In genomic region chr2:150674900-150675299, GRCm38 (mm10) we compare ENCODE assay signal across 8 mouse cellular contexts. TPM values are rescaled to one million over a fixed set of nuclear protein-coding genes. Genes with fewer than 3 reads are reported as not detected.
DNase-seq lines count a peak whose midpoint lies in the region; ATAC-seq and TF ChIP-seq lines count a peak whose summit lies in the region.

No protein-coding gene starts in this region.

- no peak overlapping the region for H3K27ac ChIP-seq in cerebellum, adult 2 months (ENCODE audit: insufficient read depth, low read length)
- H3K27ac ChIP-seq in forebrain, embryonic 16.5 days (ENCODE audit: low read length), result no peak overlapping the region
- no peak overlapping the region for H3K27ac ChIP-seq in limb, embryonic 10.5 days
- no peak overlapping the region for H3K27ac ChIP-seq in midbrain, embryonic 13.5 days

- 0% methylated on average over 2 of the region's 2 CpGs for WGBS in cerebellum, adult 2 months
- 6% methylated on average over 2 of the region's 2 CpGs for WGBS in forebrain, embryonic 16.5 days
- WGBS in limb, embryonic 10.5 days, result 8% methylated on average over 2 of the region's 2 CpGs
- 1% methylated on average over 2 of the region's 2 CpGs for WGBS in midbrain, embryonic 13.5 days

- no peak for TF ChIP-seq POLR2A in cerebellum, adult 2 months (IDR thresholded peaks at IDR 0.05; ENCODE audit: borderline replicate concordance, insufficient read depth, low read length)

- peak; percentile 57; the same call in 1 of the 2 replicates for TF ChIP-seq CTCF in cerebellum, adult 2 months (IDR thresholded peaks at IDR 0.05; ENCODE audit: borderline replicate concordance, insufficient read depth, low read depth, low read length)

- no peaks in the 10 kb centered on the region; the same call in 1 of the 2 replicates for H3K27me3 ChIP-seq in cerebellum, adult 2 months (ENCODE audit: control insufficient read depth, insufficient read depth, low read length)
- H3K27me3 ChIP-seq in forebrain, embryonic 16.5 days (replicated peaks; ENCODE audit: control insufficient read depth, insufficient read depth, low read length), result no peaks in the 10 kb centered on the region
- peaks cover 7% of the 10 kb centered on the region for H3K27me3 ChIP-seq in limb, embryonic 10.5 days (ENCODE audit: low read depth, poor library complexity, severe bottlenecking)
- no peaks in the 10 kb centered on the region; the same call in 1 of the 2 replicates for H3K27me3 ChIP-seq in midbrain, embryonic 13.5 days

- peak; percentile 67 for DNase-seq in layer of hippocampus, adult 11-12 months (ENCODE audit: low spot score)
- no peak for DNase-seq in layer of hippocampus, adult 9-10 months (ENCODE audit: low spot score)
- peak; percentile 22 to 32 for DNase-seq in cerebellum, adult 2 months
- peak; percentile 80 for DNase-seq in hindlimb bud, embryonic 11.5 days (ENCODE audit: extremely low spot score, low read depth, low spot score)
- DNase-seq in limb, embryonic 10.5 days (ENCODE audit: low spot score), result peak; percentile 68
- DNase-seq in spleen, postnatal 10 days (ENCODE audit: low spot score in 2 of 2), result peak; percentile 55 to 76

- H3K4me2 ChIP-seq in forebrain, embryonic 16.5 days (ENCODE audit: low read length), result no peak overlapping the region
- no peak overlapping the region for H3K4me2 ChIP-seq in midbrain, embryonic 13.5 days (replicated peaks)

- H3K4me1 ChIP-seq in cerebellum, adult 2 months (ENCODE audit: control insufficient read depth, insufficient read depth, low read length), result no peaks in the 10 kb centered on the region
- no peaks in the 10 kb centered on the region for H3K4me1 ChIP-seq in forebrain, embryonic 16.5 days (replicated peaks; ENCODE audit: control insufficient read depth, insufficient read depth, low read length)
- no peaks in the 10 kb centered on the region for H3K4me1 ChIP-seq in limb, embryonic 10.5 days
- no peaks in the 10 kb centered on the region; the same call in 1 of the 2 replicates for H3K4me1 ChIP-seq in midbrain, embryonic 13.5 days (replicated peaks)

- H3K9me3 ChIP-seq in forebrain, embryonic 16.5 days (ENCODE audit: control insufficient read depth, low read length), result no peaks in the 10 kb centered on the region
- H3K9me3 ChIP-seq in limb, embryonic 10.5 days (replicated peaks), result no peaks in the 10 kb centered on the region
- no peaks in the 10 kb centered on the region for H3K9me3 ChIP-seq in midbrain, embryonic 13.5 days

- no peak overlapping the region for H3K4me3 ChIP-seq in cerebellum, adult 2 months (replicated peaks; ENCODE audit: insufficient read depth, low read depth, low read length)
- H3K4me3 ChIP-seq in forebrain, embryonic 16.5 days (replicated peaks; ENCODE audit: low read length), result no peak overlapping the region
- no peak overlapping the region for H3K4me3 ChIP-seq in limb, embryonic 10.5 days
- no peak overlapping the region for H3K4me3 ChIP-seq in midbrain, embryonic 13.5 days (replicated peaks)

- no peak overlapping the region for H3K9ac ChIP-seq in forebrain, embryonic 16.5 days (replicated peaks; ENCODE audit: low read depth, low read length)
- H3K9ac ChIP-seq in midbrain, embryonic 13.5 days (replicated peaks), result no peak overlapping the region

- no peaks in the 10 kb centered on the region for H3K36me3 ChIP-seq in forebrain, embryonic 16.5 days (ENCODE audit: control insufficient read depth, insufficient read depth)
- H3K36me3 ChIP-seq in limb, embryonic 10.5 days, result no peaks in the 10 kb centered on the region
- no peaks in the 10 kb centered on the region for H3K36me3 ChIP-seq in midbrain, embryonic 13.5 days

- peak; percentile 78 for ATAC-seq in forebrain, embryonic 16.5 days
- ATAC-seq in midbrain, embryonic 13.5 days, result peak; percentile 71

RNA-seq across cellular contexts. Expression of gene Acss1, which starts 6.6 kb away (rescaled TPM):
- 15.4 and 15.7 TPM in 2 replicates for polyA plus RNA-seq in cerebellum, adult 2 months (2012; rRNA removed)
- 21.9 and 22.2 TPM in 2 replicates for polyA plus RNA-seq in forebrain, embryonic 16.5 days (2015; fragmentation: Nextera tagmentation; extraction: Ambion mirVana)
- 3.4 and 3.6 TPM in 2 replicates for polyA plus RNA-seq in limb, embryonic 10.5 days (2016; fragmentation: Nextera tagmentation; extraction: Ambion mirVana)
- polyA plus RNA-seq in midbrain, embryonic 13.5 days (2015; fragmentation: Nextera tagmentation; extraction: Ambion mirVana), result 20.1 and 22.7 TPM in 2 replicates

RNA-seq across cellular contexts. Expression of gene Vsx1, which starts 14.3 kb away (rescaled TPM):
- polyA plus RNA-seq in cerebellum, adult 2 months (2012; rRNA removed), result 0.06 TPM in 1 of 2 replicates, not detected in the other
- not detected in 2 replicates for polyA plus RNA-seq in forebrain, embryonic 16.5 days (2015; fragmentation: Nextera tagmentation; extraction: Ambion mirVana)
- not detected in 2 replicates for polyA plus RNA-seq in limb, embryonic 10.5 days (2016; fragmentation: Nextera tagmentation; extraction: Ambion mirVana)
- polyA plus RNA-seq in midbrain, embryonic 13.5 days (2015; fragmentation: Nextera tagmentation; extraction: Ambion mirVana), result 0.05 and 0.23 TPM in 2 replicates
